Mouse (Mus musculus) kidney, postnatal 0 days (tissue): ENCODE results near the gene Pik3r3. TPM values are rescaled to one million over a fixed set of nuclear protein-coding genes. Genes with fewer than 3 reads are reported as not detected.

Source experiments
- ATAC-seq: fragments of 200-750 bp; cut with Nextera tagmentation; replicated peaks from 2 replicates; pipeline ENCODE4 v1.8.0; 2017; ENCODE audit warnings: low read depth, moderate number of reproducible peaks, moderate TSS enrichment, moderate library complexity; ENCODE audit not compliant: low FRiP score
- DNase-seq: peaks from one replicate; pipeline ENCODE4 v3.0.0-alpha.2; 2016; ENCODE audit warnings: low spot score
- H3K27ac ChIP-seq: fragments of 300-500 bp; sonication (generic); 2 replicates; pipeline ENCODE4 v1.5.1; 2014; ENCODE audit warnings: mild to moderate bottlenecking
- H3K27me3 ChIP-seq: fragments of 300-500 bp; sonication (generic); 2 replicates; pipeline ENCODE4 v1.6.1; 2014; ENCODE audit warnings: low read length, mixed read lengths; ENCODE audit not compliant: insufficient read depth
- H3K36me3 ChIP-seq: fragments of 300-500 bp; sonication (generic); 2 replicates; pipeline ENCODE4 v1.6.1; 2014; ENCODE audit warnings: low read length, mixed read lengths; ENCODE audit not compliant: insufficient read depth
- H3K4me1 ChIP-seq: fragments of 300-500 bp; sonication (generic); replicated peaks from 2 replicates; pipeline ENCODE4 v1.6.1; 2014; ENCODE audit warnings: antibody characterized with exemption, low read length, mixed read lengths; ENCODE audit not compliant: insufficient read depth
- H3K4me2 ChIP-seq: fragments of 300-500 bp; sonication (generic); 2 replicates; pipeline ENCODE4 v1.6.1; 2014; ENCODE audit warnings: mild to moderate bottlenecking, low read length, moderate library complexity, mixed read lengths
- H3K4me3 ChIP-seq: fragments of 300-500 bp; sonication (generic); replicated peaks from 2 replicates; pipeline ENCODE4 v1.5.1; 2014; ENCODE audit warnings: low read depth, low read length
- H3K9ac ChIP-seq: fragments of 300-500 bp; sonication (generic); 2 replicates; pipeline ENCODE4 v1.6.1; 2014; ENCODE audit warnings: low read depth, low read length
- H3K9me3 ChIP-seq: fragments of 300-500 bp; sonication (generic); replicated peaks from 2 replicates; pipeline ENCODE4 v1.6.1; 2016; ENCODE audit warnings: low read length, inconsistent platforms, mixed read lengths
- CTCF ChIP-seq: IDR thresholded peaks from 2 replicates; pipeline ENCODE4 v1.5.1; 2016; ENCODE audit warnings: antibody characterized with exemption, low read depth, mild to moderate bottlenecking, moderate library complexity
- WGBS: fragments of 180-500 bp; shearing (Covaris S2); extraction: QIAGEN DNeasy Blood & Tissue Kit; methylation state at CpG from one replicate; pipeline ENCODE4 v1.1.7; 2014; 5-methylcytosine and 5-hydroxymethylcytosine counted together
- polyA plus RNA-seq: library from polyadenylated mRNA; unstranded; fragments of >200 nt; fragmentation: Nextera tagmentation; extraction: Ambion mirVana; gene quantifications from 2 replicates; pipeline ENCODE4 v1.2.1, GENCODE M21; 2015

Pik3r3 gene
- polyA plus RNA-seq, 1 experiment from 2014 or later: 13.9 TPM

- peaks cover 35% of the 10 kb centered on the region for H3K4me1 ChIP-seq
- peak overlapping the region; percentile 41 for H3K4me2 ChIP-seq
- TF ChIP-seq CTCF: no peak
- no peaks in the 10 kb centered on the region for H3K9me3 ChIP-seq
- H3K36me3 ChIP-seq: no peaks in the 10 kb centered on the region
- H3K27ac ChIP-seq: peak overlapping the region; percentile 90
- H3K9ac ChIP-seq: peak overlapping the region; percentile 49
- H3K4me3 ChIP-seq: 0 out of 2 replicates have a peak overlapping the region, but pooled peaks have one; percentile 6
- H3K27me3 ChIP-seq: no peaks in the 10 kb centered on the region
- 63% methylated on average over 7 of the region's 7 CpGs for WGBS
- DNase-seq: no peak
- no peak for ATAC-seq
These were observed 45.5 kb upstream of the Pik3r3 start for GRCm38 (mm10) chr4:116175711-116176542.

GRCm38 (mm10) chr4:116176543-116176988 lies 44.9 kb upstream of the Pik3r3 start:
- peak overlapping the region; percentile 6; the same call in 1 of the 2 replicates for H3K4me3 ChIP-seq
- H3K9ac ChIP-seq: peak overlapping the region; percentile 49
- no peaks in the 10 kb centered on the region for H3K9me3 ChIP-seq
- H3K36me3 ChIP-seq: no peaks in the 10 kb centered on the region
- peak overlapping the region; percentile 41 for H3K4me2 ChIP-seq
- ATAC-seq (peak; percentile 93), DNase-seq (peak; percentile 82)
- H3K27me3 ChIP-seq: no peaks in the 10 kb centered on the region
- 16% methylated on average over 10 of the region's 10 CpGs for WGBS
- peak overlapping the region; percentile 90 for H3K27ac ChIP-seq
- no peak for TF ChIP-seq CTCF
- H3K4me1 ChIP-seq: peaks cover 35% of the 10 kb centered on the region

GRCm38 (mm10) chr4:116177140-116177539 lies 44.3 kb upstream of the Pik3r3 start:
- Histone ChIP-seq H3K4me2 (peak overlapping the region; percentile 41), H3K4me1 (peaks cover 35% of the 10 kb centered on the region), H3K9ac (0 out of 2 replicates have a peak overlapping the region, but pooled peaks have one; percentile 9), H3K4me3 (peak overlapping the region; percentile 6; the same call in 1 of the 2 replicates), H3K27ac (peak overlapping the region; percentile 90), H3K9me3 (no peaks in the 10 kb centered on the region), H3K27me3 (no peaks in the 10 kb centered on the region), H3K36me3 (no peaks in the 10 kb centered on the region)
- ATAC-seq: no peak; the same call in 1 of the 2 replicates
- no peak for TF ChIP-seq CTCF
- WGBS: 12% methylated on average over 5 of the region's 5 CpGs
- DNase-seq: peak; percentile 85

- TF ChIP-seq CTCF: no peak
- DNase-seq (no peak), ATAC-seq (no peak)
- WGBS: 60% methylated on average over 3 of the region's 3 CpGs
- Histone ChIP-seq H3K27ac (no peak overlapping the region), H3K9ac (no peak overlapping the region), H3K27me3 (no peaks in the 10 kb centered on the region; the same call in 1 of the 2 replicates), H3K4me3 (no peak overlapping the region), H3K9me3 (no peaks in the 10 kb centered on the region), H3K4me1 (peaks cover 13% of the 10 kb centered on the region; the same call in 1 of the 2 replicates), H3K4me2 (no peak overlapping the region), H3K36me3 (no peaks in the 10 kb centered on the region)
These were observed 39.3 kb upstream of the Pik3r3 start for GRCm38 (mm10) chr4:116182079-116182478.

- Histone ChIP-seq H3K9me3 (no peaks in the 10 kb centered on the region), H3K36me3 (no peaks in the 10 kb centered on the region), H3K27me3 (no peaks in the 10 kb centered on the region; the same call in 1 of the 2 replicates), H3K4me2 (peak overlapping the region; percentile 36), H3K4me1 (0 out of 2 replicates have a peak, but pooled peaks cover 7% of the 10 kb centered on the region), H3K27ac (peak overlapping the region; percentile 64), H3K4me3 (no peak overlapping the region), H3K9ac (0 out of 2 replicates have a peak overlapping the region, but pooled peaks have one; percentile 4)
- WGBS: 8% methylated on average over 12 of the region's 12 CpGs
- no peak for ATAC-seq
- peak; percentile 47 for DNase-seq
- no peak for TF ChIP-seq CTCF
These were observed 38.7 kb upstream of the Pik3r3 start for GRCm38 (mm10) chr4:116182745-116183144.

- no peak overlapping the region for H3K9ac ChIP-seq
- TF ChIP-seq CTCF: no peak
- no peak for ATAC-seq
- 81% methylated on average over 4 of the region's 4 CpGs for WGBS
- no peak overlapping the region for H3K4me3 ChIP-seq
- H3K36me3 ChIP-seq: no peaks in the 10 kb centered on the region
- no peak for DNase-seq
- no peak overlapping the region for H3K4me2 ChIP-seq
- 0 out of 2 replicates have a peak, but pooled peaks cover 7% of the 10 kb centered on the region for H3K4me1 ChIP-seq
- no peaks in the 10 kb centered on the region for H3K9me3 ChIP-seq
- H3K27me3 ChIP-seq: no peaks in the 10 kb centered on the region; the same call in 1 of the 2 replicates
- H3K27ac ChIP-seq: no peak overlapping the region
These were observed 36.3 kb upstream of the Pik3r3 start for GRCm38 (mm10) chr4:116185083-116185482.
